ENCODE assay signal across 7 mouse cellular contexts in the genomic region with DNA sequence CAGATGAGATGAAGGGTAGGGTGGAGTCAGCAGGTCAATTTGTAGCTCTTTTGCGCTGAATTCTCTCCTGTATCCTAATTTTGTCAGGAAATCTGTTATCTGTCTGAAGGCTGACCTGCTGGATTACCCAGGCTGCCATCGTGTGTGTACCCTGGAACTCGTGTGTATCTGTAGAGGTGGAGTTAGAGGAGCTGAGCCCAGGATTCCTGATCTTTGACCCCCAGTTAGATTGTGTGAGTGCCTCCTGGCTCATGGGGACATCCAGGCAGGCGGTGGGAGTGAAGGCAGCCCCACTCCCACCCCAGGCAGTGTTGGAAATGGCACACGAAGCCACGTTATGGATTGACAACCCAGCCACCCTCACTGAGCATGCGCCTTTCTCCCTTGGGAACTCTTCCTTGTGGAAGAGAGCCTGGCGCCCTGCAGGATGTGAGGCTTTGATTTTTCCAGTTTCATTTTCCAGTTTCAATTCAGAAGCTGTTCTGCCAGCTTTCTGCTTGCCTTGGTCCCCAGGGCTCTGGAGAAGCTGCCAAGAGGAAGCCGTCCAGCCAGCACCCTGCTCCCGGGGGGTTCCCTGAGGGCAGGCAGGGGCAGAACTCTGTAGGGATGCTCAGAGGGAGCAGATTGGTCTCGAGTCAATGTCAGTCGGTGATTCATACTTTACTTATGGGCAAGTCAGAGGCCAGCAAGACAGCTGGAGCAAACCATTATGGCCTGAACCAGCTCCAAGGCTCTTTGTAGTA. TPM values are rescaled to one million over a fixed set of nuclear protein-coding genes. Genes with fewer than 3 reads are reported as not detected.
DNase-seq lines count a peak whose midpoint lies in the region; ATAC-seq and TF ChIP-seq lines count a peak whose summit lies in the region.

No protein-coding gene starts in this region.

- no peaks in the 10 kb centered on the region for H3K27me3 ChIP-seq in embryonic facial prominence, embryonic 14.5 days (replicated peaks; ENCODE audit: control insufficient read depth, insufficient read depth, low read length)
- no peaks in the 10 kb centered on the region for H3K27me3 ChIP-seq in intestine, embryonic 15.5 days (replicated peaks)

- H3K4me3 ChIP-seq in embryonic facial prominence, embryonic 14.5 days (ENCODE audit: low read depth, low read length): no peak overlapping the region
- no peak overlapping the region for H3K4me3 ChIP-seq in intestine, embryonic 15.5 days (replicated peaks)
- no peak overlapping the region for H3K4me3 ChIP-seq in lung, adult 2 months (replicated peaks; ENCODE audit: extremely low read depth, low read depth, low read length)

- WGBS in embryonic facial prominence, embryonic 14.5 days: 50% methylated on average over 12 of the region's 12 CpGs
- WGBS in intestine, embryonic 15.5 days: 36% methylated on average over 12 of the region's 12 CpGs
- 18% methylated on average over 12 of the region's 12 CpGs for WGBS in lung, adult 2 months

- TF ChIP-seq CTCF in lung, adult 2 months (IDR thresholded peaks at IDR 0.05; ENCODE audit: insufficient read depth, low read length): no peak

- peaks cover 16% of the 10 kb centered on the region for H3K4me1 ChIP-seq in embryonic facial prominence, embryonic 14.5 days (ENCODE audit: control insufficient read depth, insufficient read depth, low read length)
- H3K4me1 ChIP-seq in intestine, embryonic 15.5 days (replicated peaks): peaks cover 46% of the 10 kb centered on the region
- peaks cover 34% of the 10 kb centered on the region for H3K4me1 ChIP-seq in lung, adult 2 months (ENCODE audit: control insufficient read depth, insufficient read depth, low read length)

- no peak overlapping the region for H3K9ac ChIP-seq in embryonic facial prominence, embryonic 14.5 days (ENCODE audit: low read depth, low read length)
- no peak overlapping the region for H3K9ac ChIP-seq in intestine, embryonic 15.5 days

- DNase-seq in urinary bladder, postnatal 14 days (ENCODE audit: low spot score): peak; percentile 62
- DNase-seq in urinary bladder, adult 2 months (ENCODE audit: low spot score): no peak
- DNase-seq in embryonic facial prominence, embryonic 14.5 days (ENCODE audit: low spot score): peak; percentile 15
- DNase-seq in lung, adult 2 months: peak; percentile 55
- DNase-seq in spleen, adult 18-20 months: no peak

- peak overlapping the region; percentile 3; the same call in 1 of the 2 replicates for H3K27ac ChIP-seq in embryonic facial prominence, embryonic 14.5 days (replicated peaks; ENCODE audit: low read depth, low read length)
- peak overlapping the region; percentile 76 for H3K27ac ChIP-seq in intestine, embryonic 15.5 days

- no peak for TF ChIP-seq POLR2A in lung, adult 2 months (IDR thresholded peaks at IDR 0.05; ENCODE audit: borderline replicate concordance, extremely low read depth, low read depth, low read length)

- no peaks in the 10 kb centered on the region for H3K36me3 ChIP-seq in embryonic facial prominence, embryonic 14.5 days (ENCODE audit: control insufficient read depth, insufficient read depth, low read length)
- H3K36me3 ChIP-seq in intestine, embryonic 15.5 days: no peaks in the 10 kb centered on the region

- no peak for ATAC-seq in embryonic facial prominence, embryonic 14.5 days (ENCODE audit: low read depth)
- peak; percentile 48 for ATAC-seq in intestine, embryonic 15.5 days
- no peak for ATAC-seq in monocyte, adult 5-6 weeks (replicated peaks; ENCODE audit: insufficient number of reproducible peaks, low FRiP score, low TSS enrichment, poor library complexity, severe bottlenecking)

- no peaks in the 10 kb centered on the region for H3K9me3 ChIP-seq in embryonic facial prominence, embryonic 14.5 days (ENCODE audit: control insufficient read depth, low read length)
- H3K9me3 ChIP-seq in intestine, embryonic 15.5 days: no peaks in the 10 kb centered on the region

- H3K4me2 ChIP-seq in embryonic facial prominence, embryonic 14.5 days (ENCODE audit: low read depth, low read length): no peak overlapping the region
- peak overlapping the region; percentile 32 for H3K4me2 ChIP-seq in intestine, embryonic 15.5 days (replicated peaks)

RNA-seq across cellular contexts. Expression of gene Gm17334, which starts 23.6 kb away (rescaled TPM):
- polyA plus RNA-seq in urinary bladder, adult 2 months (2012; rRNA removed): 1.8 and 2.3 TPM in 2 replicates
- 0.19 TPM in 1 of 2 replicates, not detected in the other for polyA plus RNA-seq in embryonic facial prominence, embryonic 14.5 days (2014; fragmentation: Nextera tagmentation; extraction: Ambion mirVana)
- 0.26 and 0.32 TPM in 2 replicates for polyA plus RNA-seq in intestine, embryonic 15.5 days (2015; fragmentation: Nextera tagmentation; extraction: Ambion mirVana)
- 4.6 and 4.7 TPM in 2 replicates for polyA plus RNA-seq in lung, adult 2 months (2012; rRNA removed)
- total RNA-seq in monocyte, adult 5-6 weeks (2017): 0.68 TPM in 1 of 3 replicates, not detected in the others

RNA-seq across cellular contexts. Expression of gene Irf1, which starts 26.8 kb away (rescaled TPM):
- 71.6 and 89.5 TPM in 2 replicates for polyA plus RNA-seq in urinary bladder, adult 2 months (2012; rRNA removed)
- polyA plus RNA-seq in embryonic facial prominence, embryonic 14.5 days (2014; fragmentation: Nextera tagmentation; extraction: Ambion mirVana): 13.2 and 13.9 TPM in 2 replicates
- polyA plus RNA-seq in intestine, embryonic 15.5 days (2015; fragmentation: Nextera tagmentation; extraction: Ambion mirVana): 43.5 and 45.9 TPM in 2 replicates
- 130 and 190 TPM in 2 replicates for polyA plus RNA-seq in lung, adult 2 months (2012; rRNA removed)
- total RNA-seq in monocyte, adult 5-6 weeks (2017): 300 to 388 TPM (median 378 TPM) in 3 replicates

Comparison
In these comparisons a context has a peak if more than half of its experiments do, and no peak if none do; other contexts are left out.
1. DNase-seq: peak in urinary bladder, postnatal 14 days (single experiment), embryonic facial prominence, embryonic 14.5 days (single experiment) and lung, adult 2 months (single experiment); none in urinary bladder, adult 2 months (single experiment) and spleen, adult 18-20 months (0 of 2).